Mouse (Mus musculus): ENCODE results near the gene Hlf. TPM values are rescaled to one million over a fixed set of nuclear protein-coding genes. Genes with fewer than 3 reads are reported as not detected.
A peak's percentile ranks its signal among the peaks of the same experiment; 100 is the strongest.

Hlf gene
- polyA plus RNA-seq, 1 experiment from 2014 or later: 1.8 TPM

GRCm38 (mm10) chr11:90389174-90389901 lies 1.4 kb downstream of the Hlf start:
- Histone ChIP-seq H3K27me3 (replicated peaks; ENCODE audit: insufficient read depth, low read length) (peaks cover 9% of the 10 kb centered on the region; the same call in 1 of the 2 replicates), H3K4me2 (replicated peaks; ENCODE audit: low read depth, low read length) (peak overlapping the region; percentile 82), H3K9ac (replicated peaks; ENCODE audit: low read depth) (peak overlapping the region; percentile 26; the same call in 1 of the 2 replicates), H3K27ac (ENCODE audit: low read length) (no peak overlapping the region), H3K9me3 (ENCODE audit: low read length) (no peaks in the 10 kb centered on the region), H3K36me3 (ENCODE audit: insufficient read depth, low read length) (no peaks in the 10 kb centered on the region), H3K4me3 (ENCODE audit: low read depth, low read length) (peak overlapping the region; percentile 43), H3K4me1 (ENCODE audit: insufficient read depth, low read depth, low read length) (peaks cover 15% of the 10 kb centered on the region; the same call in 1 of the 2 replicates)
- peak; percentile 40 for DNase-seq (ENCODE audit: low spot score)
- TF ChIP-seq CTCF (IDR thresholded peaks at IDR 0.05) (no peak), EP300 (IDR thresholded peaks at IDR 0.05) (no peak)
- 1% methylated on average over 36 of the region's 36 CpGs for WGBS
- ATAC-seq: no peak

DNA sequence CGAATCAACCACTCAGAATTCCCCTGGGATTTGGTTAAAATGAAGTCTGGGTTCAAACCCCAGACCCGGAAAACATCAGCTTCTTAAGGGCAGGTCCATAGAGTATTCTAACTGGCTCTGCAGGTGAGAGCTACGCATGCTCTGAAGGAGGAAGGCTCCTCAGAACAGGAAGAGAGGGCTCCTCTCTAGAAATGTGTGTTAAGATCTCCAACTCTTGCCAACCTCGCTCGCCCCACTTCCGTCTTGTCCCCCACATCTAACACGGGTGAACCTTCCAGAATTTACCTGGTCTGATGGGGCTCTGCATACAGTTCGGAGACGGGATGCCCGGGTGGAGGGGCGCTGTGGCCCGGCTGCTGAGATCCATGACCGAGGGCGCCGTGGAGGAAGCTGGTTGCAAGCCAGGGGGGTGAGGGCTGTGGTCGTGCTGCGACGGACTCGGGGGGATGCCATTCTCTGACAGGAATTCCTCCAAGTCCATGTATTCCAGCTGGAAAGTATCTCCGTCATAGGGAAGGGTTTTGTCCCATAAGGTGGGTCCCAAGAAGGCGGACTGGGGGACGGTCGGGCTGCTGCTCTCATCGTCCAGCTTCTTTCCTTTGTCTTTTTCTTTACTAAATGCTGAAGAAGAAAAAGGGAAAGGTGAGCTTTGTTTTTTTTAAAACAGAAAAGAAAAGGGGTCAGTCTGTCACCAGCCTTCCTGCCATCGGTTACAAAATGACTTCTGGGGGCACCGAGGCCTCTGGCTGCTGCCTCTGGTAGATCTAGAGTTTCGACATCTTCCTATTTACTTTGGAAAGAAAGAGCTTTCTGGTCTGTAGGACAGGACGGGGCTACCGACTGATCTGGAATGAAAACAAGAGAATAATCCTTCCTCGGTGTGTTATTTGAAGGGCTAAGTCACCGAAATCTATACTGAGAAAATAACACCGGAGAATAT lies 2.9 kb downstream of the Hlf start:
- no peak overlapping the region for H3K27ac ChIP-seq (ENCODE audit: low read length)
- peak overlapping the region; percentile 82; the same call in 1 of the 2 replicates for H3K4me2 ChIP-seq (replicated peaks; ENCODE audit: low read depth, low read length)
- H3K9me3 ChIP-seq (ENCODE audit: low read length): no peaks in the 10 kb centered on the region
- no peak for TF ChIP-seq CTCF (IDR thresholded peaks at IDR 0.05)
- no peak for TF ChIP-seq EP300 (IDR thresholded peaks at IDR 0.05)
- H3K27me3 ChIP-seq (replicated peaks; ENCODE audit: insufficient read depth, low read length): peaks cover 9% of the 10 kb centered on the region; the same call in 1 of the 2 replicates
- ATAC-seq (no peak), DNase-seq (ENCODE audit: low spot score) (peak; percentile 33)
- H3K9ac ChIP-seq (replicated peaks; ENCODE audit: low read depth): no peak overlapping the region
- WGBS: 52% methylated on average over 32 of the region's 32 CpGs
- H3K4me1 ChIP-seq (ENCODE audit: insufficient read depth, low read depth, low read length): peaks cover 15% of the 10 kb centered on the region; the same call in 1 of the 2 replicates
- H3K36me3 ChIP-seq (ENCODE audit: insufficient read depth, low read length): no peaks in the 10 kb centered on the region
- H3K4me3 ChIP-seq (ENCODE audit: low read depth, low read length): 0 out of 2 replicates have a peak overlapping the region, but pooled peaks have one; percentile 43

DNA sequence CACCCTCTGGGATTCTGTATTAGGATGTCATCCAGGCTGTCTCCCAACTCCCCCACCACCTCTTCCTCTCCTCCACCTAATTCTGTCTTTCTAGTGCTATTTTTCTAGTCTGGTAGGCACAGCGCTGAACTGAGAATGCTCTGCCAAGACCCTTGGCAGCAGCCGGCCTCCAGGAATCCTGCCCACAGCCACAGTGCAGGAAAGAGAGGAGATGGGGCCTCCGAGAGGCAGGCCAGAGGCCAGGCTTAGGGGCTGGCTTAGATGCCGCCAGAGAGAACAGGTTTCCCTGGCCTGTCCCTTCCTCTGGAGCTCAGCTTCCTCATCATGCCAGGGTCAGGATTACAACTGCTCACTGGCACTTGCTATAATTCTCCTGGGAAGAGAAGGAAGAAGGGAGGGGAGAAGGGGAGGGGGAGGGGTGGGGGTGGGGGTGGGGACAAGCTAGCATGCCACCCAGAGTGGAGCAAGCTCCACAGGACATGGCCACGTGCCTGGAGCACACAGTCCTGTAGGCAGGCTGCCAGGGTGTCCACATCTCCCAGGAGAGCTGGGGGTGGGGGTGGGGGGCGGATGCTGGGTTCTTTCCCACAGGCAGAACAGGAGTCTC lies 8.6 kb downstream of the Hlf start:
- no peak overlapping the region for H3K4me2 ChIP-seq (replicated peaks; ENCODE audit: low read depth, low read length)
- no peak overlapping the region for H3K9ac ChIP-seq (replicated peaks; ENCODE audit: low read depth)
- TF ChIP-seq EP300 (IDR thresholded peaks at IDR 0.05): no peak
- TF ChIP-seq CTCF (IDR thresholded peaks at IDR 0.05): no peak
- no peaks in the 10 kb centered on the region for H3K27me3 ChIP-seq (replicated peaks; ENCODE audit: insufficient read depth, low read length)
- H3K4me3 ChIP-seq (ENCODE audit: low read depth, low read length): no peak overlapping the region
- ATAC-seq: peak; percentile 84
- WGBS: 11% methylated on average over 6 of the region's 6 CpGs
- no peak overlapping the region for H3K27ac ChIP-seq (ENCODE audit: low read length)
- no peaks in the 10 kb centered on the region for H3K36me3 ChIP-seq (ENCODE audit: insufficient read depth, low read length)
- H3K4me1 ChIP-seq (ENCODE audit: insufficient read depth, low read depth, low read length): peaks cover 4% of the 10 kb centered on the region; the same call in 1 of the 2 replicates
- no peaks in the 10 kb centered on the region for H3K9me3 ChIP-seq (ENCODE audit: low read length)
- DNase-seq (ENCODE audit: low spot score): peak; percentile 56

DNA sequence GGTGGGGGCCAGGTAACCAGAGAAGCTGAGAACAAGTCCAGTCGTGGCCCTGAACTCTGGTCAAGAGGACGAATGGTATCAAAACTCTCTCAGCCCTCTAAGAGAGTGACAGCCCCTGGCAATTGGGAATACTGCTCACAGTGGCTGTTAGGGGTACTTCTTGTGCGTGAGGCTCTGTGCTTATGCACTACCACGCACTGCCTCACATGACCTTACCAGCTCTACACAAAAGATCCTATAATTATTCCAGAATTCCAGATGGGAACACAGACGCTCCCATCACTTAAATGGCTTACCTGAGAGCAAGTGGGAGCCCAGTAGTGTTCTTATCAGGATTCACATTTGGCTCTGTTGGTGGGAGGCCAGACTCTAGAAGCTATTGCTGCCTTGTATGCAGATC lies 9.6 kb downstream of the Hlf start:
- H3K9me3 ChIP-seq (ENCODE audit: low read length): no peaks in the 10 kb centered on the region
- 59% methylated on average over 5 of the region's 5 CpGs for WGBS
- H3K27me3 ChIP-seq (replicated peaks; ENCODE audit: insufficient read depth, low read length): no peaks in the 10 kb centered on the region
- TF ChIP-seq CTCF (IDR thresholded peaks at IDR 0.05): peak; percentile 61
- TF ChIP-seq EP300 (IDR thresholded peaks at IDR 0.05): no peak
- no peak overlapping the region for H3K4me2 ChIP-seq (replicated peaks; ENCODE audit: low read depth, low read length)
- ATAC-seq (peak; percentile 37; the same call in 1 of the 2 replicates), DNase-seq (ENCODE audit: low spot score) (no peak)
- H3K36me3 ChIP-seq (ENCODE audit: insufficient read depth, low read length): no peaks in the 10 kb centered on the region
- H3K4me3 ChIP-seq (ENCODE audit: low read depth, low read length): no peak overlapping the region
- peaks cover 4% of the 10 kb centered on the region; the same call in 1 of the 2 replicates for H3K4me1 ChIP-seq (ENCODE audit: insufficient read depth, low read depth, low read length)
- H3K27ac ChIP-seq (ENCODE audit: low read length): no peak overlapping the region
- no peak overlapping the region for H3K9ac ChIP-seq (replicated peaks; ENCODE audit: low read depth)

- H3K4me2 ChIP-seq (replicated peaks; ENCODE audit: low read depth, low read length): no peak overlapping the region
- H3K4me1 ChIP-seq (ENCODE audit: insufficient read depth, low read depth, low read length): peaks cover 4% of the 10 kb centered on the region; the same call in 1 of the 2 replicates
- no peak for DNase-seq (ENCODE audit: low spot score)
- H3K36me3 ChIP-seq (ENCODE audit: insufficient read depth, low read length): no peaks in the 10 kb centered on the region
- no peaks in the 10 kb centered on the region for H3K9me3 ChIP-seq (ENCODE audit: low read length)
- no peak overlapping the region for H3K27ac ChIP-seq (ENCODE audit: low read length)
- ATAC-seq: no peak
- no peak overlapping the region for H3K9ac ChIP-seq (replicated peaks; ENCODE audit: low read depth)
- no peaks in the 10 kb centered on the region for H3K27me3 ChIP-seq (replicated peaks; ENCODE audit: insufficient read depth, low read length)
- no peak overlapping the region for H3K4me3 ChIP-seq (ENCODE audit: low read depth, low read length)
- TF ChIP-seq EP300 (IDR thresholded peaks at IDR 0.05) (no peak), CTCF (IDR thresholded peaks at IDR 0.05) (no peak)
- 81% methylated on average over 10 of the region's 10 CpGs for WGBS
Observed at GRCm38 (mm10) chr11:90380131-90380685, 10.5 kb downstream of the Hlf start.

Measured in lung, postnatal 0 days (tissue).